Mouse (Mus musculus): ENCODE measurements around the gene Anapc2. TPM values are rescaled to one million over a fixed set of nuclear protein-coding genes. Genes with fewer than 3 reads are reported as not detected.

Gene Anapc2
- total and polyA plus RNA-seq, 3 experiments, result 9.8 to 67.0 TPM; not detected in 1

DNA sequence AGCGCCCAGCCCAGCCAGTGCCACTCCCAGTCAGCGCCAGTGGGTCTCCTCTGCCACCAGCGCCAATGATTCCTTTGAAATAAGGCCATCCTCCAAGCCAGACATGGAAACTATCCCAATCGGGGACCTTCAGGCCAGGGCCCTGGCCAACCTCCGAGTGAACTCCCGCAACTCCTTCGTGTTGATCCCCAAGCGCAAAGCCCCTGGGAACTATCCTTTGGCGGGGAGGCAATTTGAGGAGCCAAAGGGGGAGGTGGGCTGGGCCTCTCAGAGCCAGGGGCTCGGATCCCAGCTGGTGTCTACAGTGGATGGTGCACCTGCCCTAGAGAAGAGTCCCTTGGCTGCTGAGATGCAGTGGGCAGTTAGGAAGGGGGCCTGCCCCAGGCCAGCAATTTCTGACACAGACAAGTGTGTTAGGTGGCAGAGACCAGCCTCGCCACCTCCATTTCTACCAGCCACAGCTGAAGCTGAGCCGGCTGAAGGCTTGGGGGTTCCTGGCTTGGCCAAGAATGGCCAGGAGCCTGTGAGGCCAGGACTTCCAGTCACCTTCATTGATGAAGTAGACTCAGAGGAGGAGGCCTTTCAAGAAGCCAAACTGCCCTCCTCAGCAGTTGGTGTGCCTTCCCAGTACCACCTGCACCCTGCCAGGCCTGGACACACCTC is 8.5 kb upstream of the Anapc2 start:
- H3K4me1 ChIP-seq (ENCODE audit: control insufficient read depth in 1 of 2, insufficient read depth in 2 of 2, low read length in 2 of 2), result peaks cover 10 to 48% of the 10 kb centered on the region in 2 experiments
- DNase-seq (ENCODE audit: low read depth, low spot score), result no peak
- no peaks in the 10 kb centered on the region for H3K27me3 ChIP-seq (ENCODE audit: control insufficient read depth in 1 of 2, insufficient read depth in 2 of 2, low read length in 2 of 2)
- peaks cover 55% of the 10 kb centered on the region for H3K79me2 ChIP-seq (ENCODE audit: control insufficient read depth, insufficient read depth, low read length, poor library complexity)
- no peaks in the 10 kb centered on the region for H3K9me3 ChIP-seq (replicated peaks; ENCODE audit: insufficient read depth, low read length)
- peaks cover 0 to 36% of the 10 kb centered on the region in 2 experiments; a peak in 2 of 4 replicates for H3K36me3 ChIP-seq (ENCODE audit: control insufficient read depth in 1 of 2, insufficient read depth in 2 of 2, low read length in 2 of 2)
- peak overlapping the region; percentile 93 for H3K9ac ChIP-seq (ENCODE audit: control insufficient read depth, low read depth, low read length, poor library complexity, severe bottlenecking)
- TF ChIP-seq MEF2A (IDR thresholded peaks at IDR 0.05; ENCODE audit: extremely low read depth, insufficient replicate concordance, low read depth, low read length, poor library complexity, severe bottlenecking) (no peak), CHD1 (IDR thresholded peaks at IDR 0.05; ENCODE audit: low read depth, low read length) (0 out of 2 replicates have a peak, but pooled peaks have one; percentile 10), TCF12 (IDR thresholded peaks at IDR 0.05; ENCODE audit: low read depth, low read length) (no peak), JUND (IDR thresholded peaks at IDR 0.05; ENCODE audit: low read depth, low read length) (no peak)
- peak overlapping the region; percentile 90 to 95 for H3K4me3 ChIP-seq (ENCODE audit: control insufficient read depth in 1 of 2, insufficient read depth in 1 of 2, low read depth in 2 of 2, low read length in 2 of 2)
- peak overlapping the region; percentile 48; the same call in 1 of the 2 replicates for H3K27ac ChIP-seq (ENCODE audit: control insufficient read depth, low read depth, low read length)

DNA sequence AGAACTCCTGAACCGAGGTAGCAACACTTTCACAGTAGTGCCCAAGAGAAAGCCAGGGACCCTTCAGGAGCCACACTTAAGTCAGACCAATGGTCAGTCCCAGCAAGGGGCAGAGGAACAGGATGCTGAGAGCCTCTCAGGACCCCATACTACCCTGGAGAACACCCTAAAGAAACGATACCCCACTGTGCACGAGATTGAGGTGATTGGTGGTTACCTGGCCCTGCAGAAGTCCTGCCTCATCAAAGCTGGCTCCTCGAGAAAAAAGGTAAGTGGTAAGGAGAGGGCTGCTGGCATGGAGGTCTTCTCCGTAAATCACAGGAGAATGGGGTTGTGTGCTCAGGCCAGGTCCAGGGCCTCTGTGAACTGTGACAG is 8.0 kb upstream of the Anapc2 start:
- Histone ChIP-seq H3K36me3 (ENCODE audit: control insufficient read depth in 1 of 2, insufficient read depth in 2 of 2, low read length in 2 of 2) (peaks cover 0 to 36% of the 10 kb centered on the region in 2 experiments; a peak in 2 of 4 replicates), H3K4me3 (ENCODE audit: control insufficient read depth in 1 of 2, insufficient read depth in 1 of 2, low read depth in 2 of 2, low read length in 2 of 2) (peak overlapping the region; percentile 90 to 95), H3K4me1 (ENCODE audit: control insufficient read depth in 1 of 2, insufficient read depth in 2 of 2, low read length in 2 of 2) (peaks cover 10 to 52% of the 10 kb centered on the region in 2 experiments), H3K79me2 (ENCODE audit: control insufficient read depth, insufficient read depth, low read length, poor library complexity) (peaks cover 55% of the 10 kb centered on the region), H3K9ac (ENCODE audit: control insufficient read depth, low read depth, low read length, poor library complexity, severe bottlenecking) (peak overlapping the region; percentile 93), H3K9me3 (replicated peaks; ENCODE audit: insufficient read depth, low read length) (no peaks in the 10 kb centered on the region), H3K27me3 (ENCODE audit: control insufficient read depth in 1 of 2, insufficient read depth in 2 of 2, low read length in 2 of 2) (no peaks in the 10 kb centered on the region), H3K27ac (ENCODE audit: control insufficient read depth, low read depth, low read length) (no peak overlapping the region)
- no peak for DNase-seq (ENCODE audit: low read depth, low spot score)
- TF ChIP-seq NELFE (IDR thresholded peaks at IDR 0.05; ENCODE audit: low read depth, low read length) (no peak), JUND (IDR thresholded peaks at IDR 0.05; ENCODE audit: low read depth, low read length) (no peak), BHLHE40 (IDR thresholded peaks at IDR 0.05; ENCODE audit: borderline replicate concordance, low read depth, low read length) (no peak), EP300 (IDR thresholded peaks at IDR 0.05; ENCODE audit: low read depth in 1 of 2, low read length in 2 of 2) (no peak), MAX (IDR thresholded peaks at IDR 0.05; ENCODE audit: low read length) (no peak), SMC3 (IDR thresholded peaks at IDR 0.05; ENCODE audit: low read depth, low read length) (no peak), ETS1 (IDR thresholded peaks at IDR 0.05; ENCODE audit: low read depth, low read length) (no peak), MYC (IDR thresholded peaks at IDR 0.05; ENCODE audit: low read depth, low read length) (no peak), TAL1 (IDR thresholded peaks at IDR 0.05; ENCODE audit: low read length) (no peak), GABPA (IDR thresholded peaks at IDR 0.05; ENCODE audit: low read depth, low read length) (no peak), ZNF384 (IDR thresholded peaks at IDR 0.05; ENCODE audit: low read depth, low read length) (no peak), E2F4 (IDR thresholded peaks at IDR 0.05; ENCODE audit: borderline replicate concordance, low read depth, low read length) (no peak), ZKSCAN1 (IDR thresholded peaks at IDR 0.05; ENCODE audit: low read depth, low read length) (no peak), GATA1 (IDR thresholded peaks at IDR 0.05; ENCODE audit: low read depth, low read length) (no peak), HCFC1 (IDR thresholded peaks at IDR 0.05; ENCODE audit: low read depth, low read length) (no peak)
